Mouse (Mus musculus): Measurements from ENCODE around the gene Pygm.
A peak's percentile ranks its signal among the peaks of the same experiment; 100 is the strongest.

Gene Pygm

DNA sequence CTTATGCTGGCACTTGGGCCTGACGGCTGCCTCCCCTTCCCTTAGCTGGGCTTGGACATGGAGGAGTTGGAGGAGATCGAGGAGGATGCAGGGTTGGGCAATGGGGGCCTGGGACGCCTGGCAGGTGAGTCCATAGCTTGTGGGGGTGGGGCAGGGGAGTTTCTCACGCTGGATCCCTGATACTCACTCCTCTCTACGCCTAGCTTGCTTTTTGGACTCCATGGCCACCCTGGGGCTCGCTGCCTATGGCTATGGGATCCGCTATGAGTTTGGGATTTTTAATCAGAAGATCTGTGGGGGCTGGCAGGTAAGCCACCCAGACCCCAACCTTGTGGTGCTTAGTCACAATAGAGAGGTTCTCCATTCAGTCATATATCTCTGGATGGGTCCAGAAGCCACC, 1.6 kb downstream of the Pygm start:
- DNase-seq (ENCODE audit: low spot score) = no peak

DNA sequence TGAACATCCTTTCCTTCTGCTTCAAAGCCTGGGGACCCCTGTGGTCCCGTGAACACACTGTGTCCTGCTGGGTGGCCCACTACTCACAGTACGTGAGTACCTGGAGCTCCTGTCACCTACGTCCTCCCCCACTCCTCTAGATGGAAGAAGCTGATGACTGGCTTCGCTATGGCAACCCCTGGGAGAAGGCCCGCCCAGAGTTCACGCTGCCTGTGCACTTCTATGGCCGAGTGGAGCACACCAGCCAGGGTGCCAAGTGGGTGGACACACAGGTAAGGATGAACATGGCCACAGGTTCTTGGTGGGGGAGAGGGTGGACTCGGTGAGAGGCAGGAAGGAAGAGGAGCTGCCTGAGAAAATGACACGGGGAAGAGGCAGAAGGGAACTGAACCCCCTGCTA, 2.0 kb downstream of the Pygm start:
- no peak for DNase-seq (ENCODE audit: low spot score)

DNA sequence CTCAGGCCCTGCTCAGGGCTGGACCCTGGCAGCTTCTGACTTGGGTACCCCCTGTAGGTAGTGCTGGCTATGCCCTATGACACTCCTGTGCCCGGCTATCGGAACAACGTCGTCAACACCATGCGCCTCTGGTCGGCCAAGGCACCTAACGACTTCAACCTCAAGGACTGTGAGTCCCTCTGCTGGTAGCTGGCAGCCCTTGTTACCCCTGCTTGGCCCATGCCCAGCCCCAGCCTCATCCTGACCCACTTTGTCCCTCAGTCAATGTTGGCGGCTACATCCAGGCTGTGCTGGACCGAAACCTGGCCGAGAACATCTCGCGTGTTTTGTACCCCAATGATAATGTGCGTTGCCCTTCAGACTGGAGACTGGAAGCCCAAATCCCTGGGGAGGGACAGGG, 3.8 kb downstream of the Pygm start:
- DNase-seq (ENCODE audit: low spot score) = no peak

DNA sequence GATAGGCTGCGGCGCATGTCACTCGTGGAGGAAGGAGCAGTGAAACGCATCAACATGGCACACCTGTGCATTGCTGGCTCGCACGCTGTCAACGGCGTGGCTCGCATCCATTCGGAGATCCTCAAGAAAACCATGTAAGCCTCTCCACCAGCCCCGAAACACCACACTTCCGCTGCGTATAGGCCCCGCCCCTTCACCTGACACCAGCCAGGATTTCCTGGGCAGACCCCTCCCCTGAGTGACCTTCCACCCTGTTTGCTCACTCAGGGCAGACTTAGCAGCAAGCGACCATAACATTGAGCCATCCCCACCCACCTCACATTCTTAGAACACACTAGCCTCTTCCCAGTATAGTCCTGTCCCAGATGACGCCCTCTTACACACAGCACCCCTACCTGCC, 5.6 kb downstream of the Pygm start:
- no peak for DNase-seq (ENCODE audit: low spot score)

DNA sequence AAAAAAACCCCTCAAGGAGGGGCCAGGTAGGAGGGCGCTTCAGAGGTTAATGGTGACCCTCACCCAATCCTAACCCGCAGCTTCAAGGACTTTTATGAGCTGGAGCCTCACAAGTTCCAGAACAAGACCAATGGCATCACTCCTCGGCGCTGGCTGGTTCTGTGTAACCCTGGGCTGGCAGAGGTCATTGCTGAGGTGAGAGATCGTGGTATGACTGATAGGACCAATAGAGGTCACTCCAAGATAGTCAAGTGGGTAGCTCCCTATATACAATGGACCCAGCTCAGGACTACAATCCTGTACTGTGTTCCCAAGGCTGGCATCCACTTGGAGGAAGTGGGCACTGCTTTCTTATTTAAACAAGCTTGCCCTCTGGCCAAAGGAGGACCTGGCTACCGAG, 6.1 kb downstream of the Pygm start:
- DNase-seq (ENCODE audit: low spot score) = no peak

DNA sequence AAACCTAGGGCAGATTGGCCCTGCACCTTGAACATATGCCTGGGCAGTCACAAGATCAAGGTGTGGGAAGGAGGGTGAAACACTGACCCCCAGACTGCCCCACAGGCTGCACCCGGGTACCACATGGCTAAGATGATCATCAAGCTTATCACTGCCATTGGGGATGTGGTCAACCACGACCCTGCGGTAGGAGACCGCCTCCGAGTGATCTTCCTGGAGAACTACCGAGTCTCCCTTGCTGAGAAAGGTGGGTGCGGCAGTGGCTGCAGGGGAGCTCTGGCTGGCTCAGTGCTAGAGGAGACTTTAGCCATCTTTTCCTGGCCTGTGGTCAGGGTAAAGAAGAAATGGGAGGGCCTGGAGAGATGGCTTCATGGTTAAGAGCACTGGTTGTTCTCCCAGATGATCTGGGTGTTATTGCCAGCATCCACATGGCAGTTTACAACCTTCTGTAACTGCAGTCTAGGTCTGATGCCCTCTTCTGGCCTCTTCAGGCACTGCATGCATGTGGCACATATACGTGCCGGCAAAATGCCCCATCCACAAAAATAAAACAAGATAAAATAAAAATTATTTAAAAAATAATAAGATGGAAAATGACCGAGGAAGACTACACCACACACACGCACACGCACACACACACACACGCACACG, 8.7 kb downstream of the Pygm start:
- DNase-seq (ENCODE audit: low spot score) = no peak

DNA sequence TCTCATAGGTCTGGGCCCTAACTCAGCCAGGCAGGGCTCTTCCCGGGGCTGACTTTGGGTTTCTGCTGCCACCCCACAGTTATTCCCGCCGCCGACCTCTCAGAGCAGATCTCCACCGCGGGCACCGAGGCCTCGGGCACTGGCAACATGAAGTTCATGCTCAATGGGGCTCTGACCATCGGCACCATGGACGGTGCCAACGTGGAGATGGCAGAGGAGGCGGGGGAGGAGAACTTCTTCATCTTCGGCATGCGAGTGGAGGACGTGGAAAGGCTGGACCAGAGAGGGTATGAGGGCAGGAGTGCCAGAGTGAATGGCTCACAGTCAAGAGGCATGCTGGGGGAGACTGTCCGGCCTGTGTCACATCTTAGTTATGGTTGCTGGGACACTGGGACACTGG, 9.4 kb downstream of the Pygm start:
- DNase-seq (ENCODE audit: low spot score) = no peak

DNA sequence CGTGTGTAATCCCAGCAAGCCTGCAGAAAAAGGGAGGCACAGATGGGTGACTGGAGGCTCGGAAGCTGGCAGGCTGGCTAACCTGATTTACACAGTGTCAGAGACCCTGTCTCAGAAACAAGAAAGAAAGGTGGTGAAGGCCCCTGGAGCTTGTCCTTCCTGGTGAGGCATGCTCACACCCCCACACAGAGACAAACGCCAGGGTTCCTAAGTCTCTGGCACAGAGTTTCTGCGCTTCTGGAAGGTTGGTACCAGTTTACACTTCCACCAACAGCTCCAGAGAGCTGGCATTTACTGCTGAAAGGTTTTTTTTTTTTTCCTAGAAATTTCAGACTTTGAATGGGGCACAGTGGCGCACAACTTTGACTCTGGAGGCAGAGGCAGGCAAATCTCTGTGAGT, 12.0 kb downstream of the Pygm start:
- DNase-seq (ENCODE audit: low spot score) = no peak

DNA sequence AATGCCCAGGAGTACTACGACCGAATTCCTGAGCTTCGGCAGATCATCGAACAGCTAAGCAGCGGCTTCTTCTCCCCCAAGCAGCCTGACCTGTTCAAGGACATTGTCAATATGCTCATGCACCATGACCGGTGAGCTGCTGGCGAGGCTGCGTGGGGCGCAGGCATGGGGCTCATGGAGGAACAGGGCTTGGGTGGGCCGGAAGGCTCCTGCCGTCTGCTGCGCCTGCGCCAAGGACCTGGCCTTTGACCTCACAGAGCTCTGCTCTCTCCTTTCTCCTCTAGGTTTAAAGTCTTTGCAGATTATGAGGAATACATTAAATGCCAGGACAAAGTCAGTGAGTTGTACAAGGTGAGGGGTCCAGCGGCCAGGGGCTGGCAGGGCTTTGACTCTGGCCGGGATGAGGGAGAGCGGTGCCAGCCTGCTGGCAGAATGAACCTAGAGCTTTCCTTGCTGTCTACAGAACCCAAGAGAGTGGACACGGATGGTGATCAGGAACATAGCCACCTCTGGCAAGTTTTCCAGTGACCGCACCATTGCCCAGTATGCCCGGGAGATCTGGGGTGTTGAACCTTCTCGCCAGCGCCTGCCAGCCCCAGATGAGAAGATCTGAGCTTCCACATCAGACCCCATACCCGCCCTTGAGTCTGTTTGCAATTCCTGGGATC, 13.5 kb downstream of the Pygm start:
- no peak for DNase-seq (ENCODE audit: low spot score)

DNA sequence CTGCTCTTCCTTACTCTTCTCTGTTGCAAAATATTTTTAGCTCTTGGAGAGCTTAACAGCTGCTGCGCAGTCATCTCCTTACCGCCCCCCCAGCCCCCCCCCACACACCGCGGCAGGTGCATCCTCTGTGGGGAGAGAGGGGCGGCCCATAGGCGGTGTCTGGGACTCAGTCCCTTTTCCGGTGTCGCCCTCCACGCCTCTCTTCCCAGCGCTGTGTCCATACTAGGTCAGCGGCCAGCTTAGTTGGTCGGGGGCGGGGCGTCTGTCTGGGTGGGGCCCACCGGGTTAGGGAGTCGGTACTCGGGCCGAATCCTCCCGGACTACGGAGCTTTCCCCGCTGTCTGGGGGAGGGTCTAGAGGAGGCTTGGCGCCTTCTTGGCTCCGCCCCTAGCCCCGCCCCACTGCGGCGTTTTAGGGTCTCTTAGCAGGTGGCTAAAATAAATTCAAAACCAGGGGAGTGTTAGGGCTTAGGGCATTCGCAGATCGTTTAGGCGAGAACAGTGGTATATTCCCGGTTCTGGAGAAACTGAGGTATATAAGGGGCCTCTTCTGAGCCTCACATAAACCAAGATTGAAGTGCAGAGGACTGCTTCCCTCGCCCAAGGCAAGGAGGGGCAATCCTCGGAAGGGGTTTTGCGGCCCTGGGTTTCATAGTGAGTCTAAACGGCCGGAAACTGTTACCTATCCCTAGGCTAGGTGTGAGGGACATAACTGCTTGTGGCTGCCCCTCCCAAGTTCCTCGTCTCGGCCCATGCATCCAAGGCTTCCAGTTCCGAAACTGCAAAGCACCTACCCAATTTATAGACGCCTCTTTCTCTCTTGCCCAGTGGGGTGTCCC, 14.5 kb downstream of the Pygm start:
- peak; percentile 78 for DNase-seq (ENCODE audit: low spot score)

DNA sequence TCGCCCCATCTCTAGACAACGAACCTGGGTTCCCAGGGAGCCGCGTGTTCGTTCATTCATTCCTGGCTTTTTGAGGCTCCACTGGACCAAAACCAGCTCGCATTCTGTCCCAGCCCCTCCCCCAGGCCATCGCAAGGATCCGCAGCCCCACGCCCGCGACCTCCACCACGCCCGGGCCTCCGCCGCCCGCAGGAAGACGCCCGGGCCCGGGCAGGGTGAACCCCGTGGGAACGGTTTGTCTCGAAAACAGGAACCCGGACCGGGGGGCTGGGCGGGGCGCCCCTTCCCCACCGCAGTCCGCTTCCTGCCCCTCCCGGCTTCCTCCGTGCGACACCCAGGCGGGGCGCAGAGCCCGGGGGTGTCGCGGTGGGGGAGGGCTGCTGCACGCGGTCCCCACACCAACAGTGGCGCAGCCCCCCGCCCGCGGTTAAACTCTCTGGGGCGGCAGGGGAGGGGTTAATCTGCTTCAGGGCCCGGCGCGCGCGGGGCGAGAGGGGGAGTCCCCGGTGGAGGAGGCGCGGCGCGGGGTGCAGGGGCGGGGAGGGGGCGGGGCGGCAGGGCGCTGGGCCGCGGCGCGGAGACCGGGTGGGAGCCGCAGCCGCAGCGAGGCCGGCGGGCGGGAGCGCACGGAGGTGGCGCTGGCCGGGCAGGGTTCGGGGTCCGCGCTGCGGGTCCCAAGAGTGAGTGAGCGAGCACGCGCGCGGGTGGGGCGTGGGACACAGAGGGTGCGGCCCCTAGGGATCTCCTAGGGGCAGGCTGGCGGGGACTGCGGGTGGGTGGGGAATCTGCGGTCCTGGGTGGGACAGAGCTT, 15.3 kb downstream of the Pygm start, which contains the start of gene Rasgrp2:
Gene Rasgrp2, plus strand, starts transcription at position 56 of the 811 bp plus-strand sequence.
- peak; percentile 28 for DNase-seq (ENCODE audit: low spot score)

DNA sequence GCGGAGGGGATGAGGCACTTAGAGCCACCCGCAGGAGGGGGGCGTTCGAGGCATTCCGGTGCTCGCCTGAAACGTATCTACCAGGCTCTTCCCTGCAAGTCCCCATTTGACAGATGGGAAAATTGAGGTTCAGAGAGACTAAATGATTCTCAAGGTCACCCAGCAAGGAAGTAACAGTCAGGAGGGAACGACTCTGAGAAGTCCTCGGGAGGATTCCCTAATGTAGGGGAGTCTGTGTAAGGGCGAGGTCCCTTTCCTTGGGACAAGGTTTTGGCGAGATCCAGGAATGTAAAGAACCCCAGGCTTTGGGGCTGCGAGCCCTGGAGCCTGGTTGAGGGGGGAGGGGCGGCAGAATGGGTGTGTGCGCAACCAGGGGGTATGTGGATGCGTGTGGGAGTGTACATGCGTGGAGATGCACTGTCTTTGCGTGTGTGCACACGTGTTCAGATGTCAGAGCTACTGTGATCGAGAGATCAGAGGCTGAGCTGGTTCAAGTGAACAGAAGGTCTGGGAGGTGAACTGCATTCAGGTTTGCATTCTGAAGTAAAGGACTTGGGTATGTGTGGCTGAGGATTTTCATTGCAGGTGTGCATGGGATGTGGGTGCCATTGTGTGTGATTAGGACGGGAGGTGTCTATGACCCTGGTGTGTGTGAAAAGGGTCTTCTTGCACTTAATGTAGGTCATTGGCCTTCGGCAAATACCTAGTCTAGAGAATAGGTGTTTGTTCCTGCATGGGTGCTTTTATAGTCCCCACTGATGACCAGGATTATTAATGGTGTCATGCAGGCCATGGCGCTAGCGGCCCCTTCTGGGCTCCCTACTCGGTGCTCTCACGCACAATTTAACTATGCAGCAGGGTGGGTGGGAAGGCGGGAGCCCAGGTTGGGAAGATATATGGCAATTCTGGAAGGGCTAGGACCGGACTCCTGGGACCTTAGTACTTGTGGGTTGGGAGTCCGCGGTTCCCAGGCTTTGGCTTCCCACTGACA, 16.2 kb downstream of the Pygm start:
- DNase-seq (ENCODE audit: low spot score) = no peak

DNA sequence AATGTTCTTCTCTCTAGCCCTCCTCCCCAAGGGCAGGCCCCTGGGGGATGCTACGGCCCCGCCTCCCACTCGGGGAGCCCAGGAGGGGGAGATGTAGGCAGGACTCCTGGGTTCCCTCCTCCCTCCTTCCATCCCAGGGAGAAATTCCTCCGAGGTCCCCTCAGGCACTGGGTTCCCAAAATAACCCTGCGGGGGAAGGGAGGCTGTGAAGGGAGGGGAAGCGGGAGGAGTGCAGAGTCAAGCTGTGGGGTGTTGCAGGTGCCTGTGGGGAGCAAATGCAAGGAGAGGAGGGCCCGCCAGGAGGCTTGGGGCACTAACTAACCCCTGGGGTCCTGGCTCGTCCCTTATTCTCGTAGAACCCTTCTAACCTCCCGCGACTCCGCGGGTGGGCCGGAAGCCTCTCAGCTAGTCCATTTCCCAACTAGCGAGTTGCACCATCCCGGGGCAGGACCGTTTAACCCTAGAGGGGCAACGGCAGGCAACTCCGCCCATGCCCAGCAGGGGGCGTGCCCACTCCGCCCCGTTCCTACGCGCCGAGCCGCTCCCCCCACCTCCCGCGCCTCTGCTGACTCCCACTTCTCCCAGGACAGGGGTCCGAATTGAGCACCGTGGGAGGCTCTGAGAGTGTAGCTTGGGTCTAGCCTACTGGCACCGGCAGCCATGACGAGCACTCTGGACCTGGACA, 17.1 kb downstream of the Pygm start:
- DNase-seq (ENCODE audit: low spot score) = peak; percentile 81

DNA sequence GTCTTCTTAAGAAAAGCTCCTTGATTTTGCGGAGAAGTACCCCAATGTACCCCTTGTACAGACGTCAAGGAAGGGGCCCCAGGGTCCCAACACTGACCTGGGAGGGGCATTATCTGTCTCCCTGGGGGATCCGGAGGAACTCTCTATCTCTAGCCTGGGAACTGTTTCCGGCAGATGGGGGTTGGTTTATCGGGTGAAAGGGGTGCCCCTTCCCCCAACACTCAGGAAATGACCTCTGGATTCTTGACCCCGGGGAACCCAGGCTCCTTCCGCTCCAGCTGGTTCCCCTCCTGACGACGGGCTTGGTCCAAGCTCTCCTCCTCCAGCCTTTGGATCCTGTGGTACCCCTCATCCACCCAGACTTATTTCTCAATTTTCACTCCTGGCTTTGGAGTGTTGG, 17.8 kb downstream of the Pygm start:
- DNase-seq (ENCODE audit: low spot score) = no peak

DNA sequence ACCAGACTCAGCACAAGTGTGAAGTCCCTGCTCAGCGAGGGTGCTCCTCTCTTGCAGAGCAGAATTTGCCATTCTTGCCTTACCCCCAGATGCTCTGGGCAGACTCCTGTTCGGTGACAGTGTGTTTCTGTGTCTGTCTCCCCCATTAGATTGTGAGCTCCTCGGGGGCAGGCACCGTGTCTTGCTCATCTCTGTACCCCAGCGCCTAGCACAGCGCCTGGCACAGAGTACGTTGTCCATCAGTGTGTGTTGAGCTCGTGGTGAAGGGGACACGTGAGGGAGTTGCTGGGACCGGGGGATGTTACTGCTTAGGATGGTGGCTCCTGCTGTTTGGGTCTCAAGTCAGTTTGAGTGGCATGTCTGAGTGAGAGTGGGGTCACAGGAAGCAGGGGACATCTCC, 19.7 kb downstream of the Pygm start:
- DNase-seq (ENCODE audit: low spot score) = no peak

DNA sequence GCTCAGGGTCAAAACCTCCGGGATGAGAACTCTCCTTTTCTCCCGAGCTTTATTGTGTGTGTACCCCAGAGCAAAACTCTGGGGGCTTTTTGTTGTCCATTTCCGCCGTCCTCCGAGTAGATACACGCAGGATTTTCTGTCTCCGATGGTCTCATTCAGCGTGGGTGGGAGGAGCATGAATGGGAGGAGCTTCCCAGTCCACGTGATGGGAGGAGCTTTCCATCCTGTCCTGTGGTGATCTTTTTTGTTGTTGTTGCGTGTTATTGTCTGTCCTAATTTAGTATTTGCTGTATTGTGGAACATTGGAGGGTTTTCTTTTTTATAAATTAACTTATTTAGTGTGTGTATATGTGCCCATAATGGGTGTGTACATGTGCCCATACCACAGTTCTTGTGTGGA, 21.2 kb downstream of the Pygm start:
- DNase-seq (ENCODE audit: low spot score) = no peak

DNA sequence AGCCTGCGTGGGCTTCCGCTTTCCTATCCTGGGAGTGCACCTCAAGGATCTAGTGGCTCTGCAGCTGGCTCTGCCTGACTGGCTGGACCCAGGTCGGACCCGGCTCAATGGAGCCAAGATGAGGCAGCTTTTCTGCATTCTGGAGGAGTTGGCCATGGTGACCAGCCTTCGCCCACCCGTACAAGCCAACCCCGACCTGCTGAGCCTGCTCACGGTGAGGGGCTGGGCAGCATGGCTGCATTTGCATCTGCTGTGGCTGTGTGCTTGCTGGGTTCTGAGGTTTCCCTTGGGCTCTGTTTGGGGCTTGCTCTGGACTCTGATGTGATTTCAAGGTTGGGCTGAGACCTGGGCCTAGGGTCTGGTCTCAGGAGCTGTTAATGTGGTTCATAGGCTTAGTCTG, 22.9 kb downstream of the Pygm start:
- DNase-seq (ENCODE audit: low spot score) = no peak

DNA sequence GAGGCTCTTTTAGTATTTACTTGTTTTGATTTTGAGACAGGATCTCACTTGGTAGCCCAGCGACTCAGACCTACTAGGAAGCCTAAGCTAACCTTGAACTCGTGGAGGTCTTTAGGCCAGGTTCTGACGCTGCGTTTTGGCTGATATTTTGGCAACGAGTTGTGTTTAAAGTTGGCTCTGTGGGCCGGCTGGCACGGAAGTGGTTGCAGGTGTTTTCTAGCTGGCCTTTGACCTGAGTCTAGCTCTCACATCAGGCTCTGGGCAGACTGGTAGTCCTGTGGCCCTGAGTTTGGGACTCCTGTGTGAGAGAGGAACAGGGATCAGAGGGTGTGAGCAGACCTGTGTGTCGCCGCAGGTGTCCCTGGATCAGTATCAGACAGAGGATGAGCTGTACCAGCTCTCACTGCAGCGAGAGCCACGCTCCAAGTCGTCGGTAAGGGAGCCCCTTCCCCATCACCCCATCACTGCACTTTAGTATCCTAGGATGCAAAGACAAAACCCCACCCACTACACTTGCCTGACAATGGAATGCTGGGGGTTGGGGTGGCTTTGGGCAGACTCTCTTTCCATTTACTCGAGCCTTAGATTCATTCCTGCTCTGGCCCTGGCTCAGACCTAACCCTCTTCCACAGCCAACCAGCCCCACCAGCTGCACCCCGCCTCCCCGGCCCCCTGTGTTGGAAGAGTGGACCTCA, 23.8 kb downstream of the Pygm start:
- DNase-seq (ENCODE audit: low spot score) = no peak

DNA sequence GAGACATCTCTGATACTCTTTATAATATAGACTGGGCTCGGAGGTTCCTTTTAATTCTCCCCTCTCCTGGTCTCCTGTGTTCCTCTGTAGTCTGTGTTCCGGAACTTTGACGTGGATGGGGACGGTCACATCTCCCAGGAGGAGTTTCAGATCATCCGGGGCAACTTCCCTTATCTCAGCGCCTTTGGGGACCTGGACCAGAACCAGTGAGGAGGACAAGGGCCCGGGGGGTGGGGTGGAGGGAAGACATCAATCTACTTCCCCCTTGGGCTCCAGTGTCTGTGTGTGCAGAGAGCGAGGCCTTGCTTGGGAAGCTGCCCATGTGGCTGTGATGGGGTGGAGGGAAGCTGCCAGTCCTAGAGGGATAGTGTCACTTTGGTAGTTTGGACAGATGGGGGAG, 24.6 kb downstream of the Pygm start:
- DNase-seq (ENCODE audit: low spot score) = no peak

DNA sequence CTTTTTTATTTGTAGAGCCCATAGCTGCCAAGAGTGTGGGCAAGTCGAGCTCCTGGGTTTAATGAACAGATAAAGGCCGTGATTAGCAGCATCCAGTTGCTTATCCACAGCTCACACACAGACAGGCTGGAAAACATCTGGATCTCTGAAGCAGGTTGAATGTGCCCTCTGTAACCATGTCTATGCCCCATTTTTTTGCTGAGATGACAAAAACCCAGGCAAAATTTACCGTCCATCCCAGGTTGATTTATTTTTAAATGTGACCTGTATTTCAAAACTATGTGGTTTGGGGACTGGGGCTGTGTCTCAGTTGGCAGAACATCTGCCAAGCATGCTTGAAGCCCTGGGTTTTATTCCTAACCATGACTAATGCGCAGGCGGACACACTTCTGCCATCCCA, 25.0 kb downstream of the Pygm start:
- no peak for DNase-seq (ENCODE audit: low spot score)
